Mouse (Mus musculus): ENCODE results near the gene Gm9639. TPM values are rescaled to one million over a fixed set of nuclear protein-coding genes. Genes with fewer than 3 reads are reported as not detected.
"Not testable (repeated sequence)": the region's sequence is repeated elsewhere in the genome, so short reads cannot be mapped to it uniquely, and the experiment has no call there.

Gene Gm9639
- not detected for total RNA-seq (2021)
- long read RNA-seq, experiment 1: 0 reads
- long read RNA-seq, experiment 2: 0 reads

- no peak for DNase-seq
These were observed at the start of gene Gm9639 for GRCm38 (mm10) chr10:77794976-77795375. TSS of gene Gm9639 (minus strand) at chr10:77795076.

DNA sequence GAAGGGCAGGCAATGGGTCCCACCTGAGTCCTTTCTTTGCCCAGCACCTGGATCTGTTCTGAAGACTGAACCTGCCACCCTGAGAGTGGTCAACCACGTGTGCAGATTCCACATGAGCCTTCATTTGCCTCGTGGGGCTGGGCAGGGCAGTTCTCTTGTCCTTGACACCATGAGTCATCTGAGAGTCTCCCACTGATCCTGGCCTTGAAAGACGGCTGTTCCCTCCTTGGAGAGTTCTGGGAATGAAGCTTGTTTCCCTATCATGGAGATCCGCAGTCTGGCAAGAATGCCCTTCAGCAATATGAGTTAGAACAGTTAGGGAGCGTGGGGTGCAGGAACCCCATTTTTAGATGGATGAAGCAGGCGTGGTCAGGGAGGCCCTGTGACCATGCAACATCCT is 44.1 kb upstream of the Gm9639 start:
- DNase-seq: peak; percentile 26 to 32

DNA sequence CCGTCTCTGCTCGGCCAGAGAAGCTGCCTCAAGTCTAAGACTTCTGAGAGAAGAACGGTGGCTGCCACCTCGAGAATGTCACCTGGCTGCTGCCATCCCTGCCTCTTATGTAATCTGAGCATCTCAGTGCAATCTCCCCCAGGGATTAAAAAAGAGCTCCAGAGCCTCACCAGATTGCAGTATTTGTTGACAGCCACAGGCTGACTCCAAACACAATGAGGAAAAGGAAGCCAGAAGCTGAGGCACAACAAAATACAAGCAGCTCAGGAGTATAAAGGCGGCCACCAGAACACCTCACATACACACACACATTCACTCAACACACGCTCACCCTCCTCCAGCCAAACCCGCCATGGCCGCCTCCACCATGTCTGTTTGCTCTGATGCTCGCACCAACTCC is 40.8 kb upstream of the Gm9639 start, which contains the start of gene Krtap10-10:
TSS of gene Krtap10-10 (plus strand) at position 301 of the 400 bp plus-strand sequence.
- no peak for DNase-seq

DNA sequence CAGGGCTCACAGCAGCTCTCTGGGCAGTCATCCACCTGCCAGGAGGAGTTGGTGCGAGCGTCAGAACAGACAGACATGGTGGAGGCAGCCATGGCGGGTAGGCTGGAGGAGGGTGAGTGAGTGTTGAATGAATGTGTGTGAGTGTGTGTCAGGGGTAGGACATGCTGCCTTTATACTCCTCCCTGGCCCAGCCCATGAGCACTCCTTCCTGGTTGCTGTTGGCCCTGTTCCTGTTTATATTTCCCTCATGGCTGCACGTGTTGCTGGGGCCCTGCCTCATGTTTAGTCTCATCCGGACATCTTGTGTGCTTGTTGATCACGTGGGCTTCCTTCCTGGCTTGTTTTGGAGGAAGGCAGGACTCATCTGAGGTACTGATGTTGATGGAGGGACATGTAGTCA is 32.1 kb upstream of the Gm9639 start, which contains the start of gene Krtap10-4:
TSS of gene Krtap10-4 (minus strand) at position 145 of the 400 bp plus-strand sequence.
- no peak for DNase-seq

DNA sequence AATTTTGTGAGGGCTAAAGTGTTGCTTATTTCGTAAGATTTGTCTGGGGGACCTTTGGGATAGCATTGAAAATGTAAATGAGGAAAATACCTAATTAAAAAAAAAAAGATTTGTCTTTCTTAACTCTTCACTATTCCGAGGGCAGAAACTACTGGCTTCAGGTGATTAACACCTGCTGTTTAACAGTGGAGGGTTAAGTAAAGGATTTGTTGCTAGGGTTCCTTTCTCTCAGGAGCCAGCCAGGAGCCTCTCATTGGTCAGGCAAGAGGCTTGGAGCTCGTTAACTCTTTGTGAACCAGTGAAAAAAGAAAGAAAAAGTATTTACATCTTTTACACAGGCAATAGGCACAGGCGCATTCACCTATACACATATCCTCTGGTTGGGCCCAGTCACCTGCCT is 24.3 kb upstream of the Gm9639 start:
- DNase-seq: no peak

DNA sequence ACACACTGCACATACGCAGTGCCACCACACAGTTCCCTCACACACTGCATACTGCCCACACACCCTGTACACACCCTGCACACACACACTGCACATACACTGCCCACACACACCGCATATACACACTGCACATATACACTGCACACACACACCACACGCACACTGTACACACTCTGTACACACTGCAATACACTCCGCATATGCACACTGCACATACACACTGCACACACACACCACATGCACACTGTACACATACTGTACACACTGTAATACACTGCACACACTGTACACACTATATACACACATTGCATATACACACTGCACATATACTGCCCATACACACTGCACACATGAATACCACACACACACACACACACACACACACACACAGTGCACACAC is 23.6 kb upstream of the Gm9639 start:
- no peak for DNase-seq

- DNase-seq: peak in 1 of 2 experiments; percentile 26
These were observed 20.6 kb upstream of the Gm9639 start for GRCm38 (mm10) chr10:77815514-77815913.

DNA sequence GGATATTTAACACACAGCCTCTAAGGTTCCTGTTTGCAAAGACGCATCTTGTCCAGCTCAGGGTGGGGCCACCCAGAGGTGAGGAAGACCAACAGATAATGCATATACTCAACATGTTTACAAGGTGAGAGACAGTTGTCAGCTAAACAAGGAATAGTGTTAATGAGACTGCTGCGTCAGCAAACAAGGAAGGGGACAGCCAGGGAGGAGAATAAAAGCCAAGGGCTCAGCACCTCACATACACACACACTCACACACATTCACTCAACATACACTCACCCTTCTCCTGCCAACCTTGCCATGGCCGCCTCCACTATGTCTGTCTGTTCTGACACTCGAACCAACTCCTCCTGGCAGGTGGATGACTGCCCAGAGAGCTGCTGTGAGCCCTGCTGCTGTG is 19.5 kb upstream of the Gm9639 start, which contains the start of gene Gm2696:
TSS of gene Gm2696 (plus strand) at position 301 of the 400 bp plus-strand sequence.
- no peak for DNase-seq

DNA sequence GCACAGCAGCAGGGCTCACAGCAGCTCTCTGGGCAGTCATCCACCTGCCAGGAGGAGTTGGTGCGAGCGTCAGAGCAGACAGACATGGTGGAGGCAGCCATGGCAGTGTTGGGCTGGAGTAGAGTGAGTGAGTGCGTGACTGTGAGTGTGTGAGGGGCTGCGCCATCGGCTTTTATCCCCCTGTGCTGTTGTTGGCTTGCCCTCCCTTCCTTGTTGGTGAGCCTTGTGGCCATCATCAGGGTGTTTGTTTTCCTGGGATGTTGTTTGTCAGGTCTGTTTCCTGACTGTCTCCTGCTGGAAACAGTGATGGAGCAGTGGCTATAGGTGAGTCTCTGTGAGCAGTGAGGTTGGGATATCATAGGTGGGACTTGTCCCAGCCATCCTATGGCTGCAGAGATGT is 16.9 kb upstream of the Gm9639 start, which contains the start of gene Gm9507:
TSS of gene Gm9507 (minus strand) at position 101 of the 400 bp plus-strand sequence.
- no peak for DNase-seq

DNA sequence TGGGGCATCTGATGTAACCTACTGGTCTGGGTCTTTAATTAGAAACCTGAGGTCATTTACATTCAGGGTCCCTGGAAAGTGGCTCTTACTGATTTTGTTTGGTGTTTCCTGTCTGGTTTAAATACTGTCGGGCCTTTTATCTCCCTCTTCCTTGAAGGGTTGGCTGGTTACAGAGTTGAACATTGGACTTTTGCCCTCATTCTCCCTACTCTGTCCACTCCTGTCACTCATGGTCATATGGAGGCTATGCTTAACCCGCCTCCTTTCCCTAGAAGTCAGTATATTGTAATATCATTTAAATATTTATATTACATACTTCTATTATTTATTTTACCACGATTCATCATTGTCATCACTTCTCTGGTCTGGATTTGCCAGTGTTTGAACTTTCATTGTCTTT is 9.2 kb upstream of the Gm9639 start:
- no peak for DNase-seq

DNA sequence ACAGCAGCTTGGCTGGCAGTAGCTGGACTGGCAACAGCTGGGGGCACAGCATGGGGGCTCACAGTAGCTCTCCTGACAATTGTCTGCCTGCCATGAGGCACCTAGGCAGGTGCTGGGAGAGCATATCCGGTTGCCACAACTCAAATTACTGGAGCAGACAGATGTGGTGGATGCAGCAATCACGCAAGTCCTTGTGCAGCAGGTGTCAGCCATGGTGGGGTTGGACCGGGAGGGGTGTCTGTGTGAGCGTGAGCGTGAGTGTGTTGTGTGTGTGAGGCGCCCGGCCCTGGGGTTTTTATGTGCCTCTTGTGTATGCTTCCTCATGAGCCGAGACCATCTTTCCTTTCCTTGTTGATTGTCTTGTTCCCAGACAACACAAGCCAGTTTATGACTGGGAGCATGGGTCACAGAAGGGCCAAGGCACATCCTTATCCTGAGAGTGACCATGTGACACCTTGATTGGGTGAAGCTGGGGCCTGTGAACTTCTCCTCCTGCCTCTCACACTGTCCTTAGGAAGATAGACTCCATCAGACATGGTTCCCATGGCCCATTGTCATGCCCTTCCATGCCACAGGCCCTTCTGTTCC is 4.1 kb upstream of the Gm9639 start, which contains the start of gene Gm19668:
TSS of gene Gm19668 (minus strand) at position 213 of the 588 bp plus-strand sequence.
- DNase-seq: no peak

GRCm38 (mm10) chr10:77798164-77798920 is 3.5 kb upstream of the Gm9639 start:
- DNase-seq: not testable (repeated sequence)

- no peak for DNase-seq
These were observed 2.8 kb upstream of the Gm9639 start for GRCm38 (mm10) chr10:77797677-77798076.

DNA sequence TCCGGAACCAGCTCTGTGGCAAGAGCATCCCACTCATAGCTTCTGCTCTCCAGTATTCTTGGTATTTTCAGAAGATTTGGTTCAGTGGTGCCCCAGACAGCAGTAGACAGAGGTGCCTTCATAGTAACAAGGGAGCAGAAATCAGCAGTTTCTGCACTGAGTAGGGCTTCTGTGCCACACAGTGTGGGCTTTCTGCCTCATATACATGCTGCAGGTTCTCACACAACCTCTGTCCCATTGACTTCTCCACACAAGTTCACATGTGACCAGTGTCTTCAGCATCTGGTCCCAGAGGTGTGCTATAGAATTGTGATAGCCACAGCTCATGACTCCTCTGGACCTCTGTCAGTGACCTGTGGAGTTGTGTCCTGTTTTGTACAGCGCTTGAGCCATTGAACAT is 6.3 kb downstream of the Gm9639 start:
- DNase-seq: no peak

DNA sequence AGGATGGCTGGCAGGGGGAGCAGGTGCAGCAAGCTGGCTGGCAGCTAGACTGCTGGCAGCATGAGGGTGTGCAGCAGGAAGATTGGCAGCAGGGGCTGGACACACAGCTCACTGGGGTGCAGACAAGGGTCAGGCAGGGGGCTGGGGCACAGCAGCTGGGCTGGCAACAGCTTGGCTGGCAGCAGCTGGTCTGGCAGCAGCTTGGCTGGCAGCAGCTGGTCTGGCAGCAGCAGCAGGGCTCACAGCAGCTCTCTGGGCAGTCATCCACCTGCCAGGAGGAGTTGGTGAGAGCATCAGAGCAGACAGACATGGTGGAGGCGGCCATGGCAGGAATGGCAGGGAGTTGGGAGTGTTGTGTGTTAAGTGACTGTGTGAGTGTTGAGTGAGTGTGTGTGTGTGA is 7.0 kb downstream of the Gm9639 start, which contains the start of gene Gm7137:
TSS of gene Gm7137 (minus strand) at position 325 of the 400 bp plus-strand sequence.
- not testable (repeated sequence) for DNase-seq

DNA sequence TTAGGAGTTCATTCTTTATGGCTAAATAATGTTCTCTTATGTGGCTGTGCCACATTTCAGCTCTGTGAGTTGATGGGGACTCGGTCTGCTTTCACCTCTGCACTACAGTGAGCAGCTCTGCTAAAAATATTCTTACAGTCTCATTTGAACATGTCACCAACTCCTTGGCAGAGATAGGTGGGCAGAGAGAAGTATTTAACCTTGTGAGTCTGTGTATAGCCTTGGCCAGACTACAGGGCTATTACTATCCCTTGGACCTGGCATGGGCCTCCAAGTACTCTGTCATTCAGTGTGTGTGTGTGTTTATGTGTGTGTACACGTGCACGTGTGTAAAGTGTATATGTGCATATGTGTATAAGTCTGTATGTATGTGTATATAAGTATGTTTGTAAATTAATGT is 11.5 kb downstream of the Gm9639 start:
- not testable (repeated sequence) for DNase-seq

DNA sequence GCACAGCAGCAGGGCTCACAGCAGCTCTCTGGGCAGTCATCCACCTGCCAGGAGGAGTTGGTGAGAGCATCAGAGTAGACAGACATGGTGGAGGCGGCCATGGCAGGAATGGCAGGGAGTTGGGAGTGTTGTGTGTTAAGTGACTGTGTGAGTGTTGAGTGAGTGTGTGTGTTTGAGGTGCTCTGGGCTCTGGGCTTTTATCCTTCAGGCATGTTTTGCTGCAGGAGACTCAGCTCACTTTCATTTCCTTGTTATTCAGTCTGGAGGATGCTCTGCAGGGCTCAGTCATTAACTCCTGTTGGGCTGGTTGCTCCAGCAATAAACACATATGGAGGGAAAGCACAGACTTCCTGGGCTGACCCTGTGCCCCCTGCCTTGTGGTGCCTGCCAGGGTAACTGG is 12.4 kb downstream of the Gm9639 start, which contains the start of gene Gm3250:
TSS of gene Gm3250 (minus strand) at position 101 of the 400 bp plus-strand sequence.
- not testable (repeated sequence) for DNase-seq

- not testable (repeated sequence) for DNase-seq
These were observed 18.0 kb downstream of the Gm9639 start, which contains the start of gene Gm7138 for GRCm38 (mm10) chr10:77776844-77777243. TSS of gene Gm7138 (minus strand) at chr10:77776944.

DNA sequence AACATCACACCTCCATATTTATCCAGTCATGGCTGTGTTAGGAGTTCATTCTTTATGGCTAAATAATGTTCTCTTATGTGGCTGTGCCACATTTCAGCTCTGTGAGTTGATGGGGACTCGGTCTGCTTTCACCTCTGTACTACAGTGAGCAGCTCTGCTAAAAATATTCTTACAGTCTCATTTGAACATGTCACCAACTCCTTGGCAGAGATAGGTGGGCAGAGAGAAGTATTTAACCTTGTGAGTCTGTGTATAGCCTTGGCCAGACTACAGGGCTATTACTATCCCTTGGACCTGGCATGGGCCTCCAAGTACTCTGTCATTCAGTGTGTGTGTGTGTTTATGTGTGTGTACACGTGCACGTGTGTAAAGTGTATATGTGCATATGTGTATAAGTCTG is 22.7 kb downstream of the Gm9639 start:
- DNase-seq: not testable (repeated sequence)

- DNase-seq: not testable (repeated sequence)
These were observed 23.7 kb downstream of the Gm9639 start, which contains the start of gene Gm3238 for GRCm38 (mm10) chr10:77771225-77771624. TSS of gene Gm3238 (minus strand) at chr10:77771325.

DNA sequence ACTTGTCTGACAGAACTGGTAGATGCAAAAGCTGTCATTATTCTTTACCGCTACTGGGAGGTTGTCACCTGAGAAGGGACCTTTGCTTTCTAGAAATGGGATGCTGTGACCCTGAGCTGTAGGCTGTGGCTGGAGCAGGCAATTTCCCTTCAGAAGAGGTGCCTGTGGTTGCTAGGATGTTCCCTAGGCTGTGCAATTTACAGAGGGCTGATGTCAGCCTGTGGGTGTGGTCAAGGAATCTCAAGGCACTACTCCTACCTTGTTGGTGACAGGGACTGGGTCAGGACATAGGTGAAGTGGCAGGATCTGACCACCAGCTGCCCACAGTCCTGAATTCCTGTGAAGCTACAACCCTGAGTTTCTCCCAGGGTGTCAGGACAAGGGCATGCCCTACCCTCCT is 25.1 kb downstream of the Gm9639 start:
- no peak for DNase-seq

DNA sequence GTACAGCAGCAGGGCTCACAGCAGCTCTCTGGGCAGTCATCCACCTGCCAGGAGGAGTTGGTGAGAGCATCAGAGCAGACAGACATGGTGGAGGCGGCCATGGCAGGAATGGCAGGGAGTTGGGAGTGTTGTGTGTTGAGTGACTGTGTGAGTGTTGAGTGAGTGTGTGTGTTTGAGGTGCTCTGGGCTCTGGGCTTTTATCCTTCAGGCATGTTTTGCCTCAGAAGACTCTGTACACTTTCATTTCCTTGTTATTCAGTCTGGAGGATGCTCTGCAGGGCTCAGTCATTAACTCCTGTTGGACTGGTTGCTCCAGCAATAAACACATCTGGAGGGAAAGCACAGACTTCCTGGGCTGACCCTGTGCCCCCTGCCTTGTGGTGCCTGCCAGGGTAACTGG is 35.3 kb downstream of the Gm9639 start, which contains the start of gene Gm3233:
TSS of gene Gm3233 (minus strand) at position 101 of the 400 bp plus-strand sequence.
- not testable (repeated sequence) for DNase-seq

- DNase-seq: no peak
These were observed 41.4 kb downstream of the Gm9639 start for GRCm38 (mm10) chr10:77753448-77753847.

Measured in adrenal gland, postnatal 36 days (tissue).